Mouse (Mus musculus) right cerebral cortex, postnatal 14 days (tissue): ENCODE results near the gene Plac8.

Source experiments
- DNase-seq: peaks from one replicate; pipeline ENCODE4 v3.0.0; 2022

Gene Plac8

DNA sequence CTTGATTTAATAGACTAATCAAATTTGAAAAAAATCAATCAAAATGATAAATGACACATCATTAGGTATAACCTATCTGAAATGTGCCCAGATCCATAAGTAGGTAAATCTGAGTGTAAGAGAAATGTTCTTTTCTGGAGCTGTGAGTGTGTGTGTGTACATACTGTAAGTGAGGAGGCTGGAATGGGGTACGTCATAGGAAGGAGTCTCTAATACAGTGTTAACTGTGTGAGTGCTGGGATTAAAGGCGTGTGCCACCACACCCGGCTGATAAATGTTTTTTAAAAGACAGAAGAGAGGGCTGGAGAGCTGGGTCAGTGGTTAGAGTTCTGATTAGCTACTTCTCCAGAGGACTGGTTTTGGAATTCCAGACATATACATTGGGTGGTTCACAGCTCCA lies 46.4 kb downstream of the Plac8 start:
- no peak for DNase-seq

GRCm38 (mm10) chr5:100524921-100525320 lies 47.1 kb downstream of the Plac8 start:
- no peak for DNase-seq

DNA sequence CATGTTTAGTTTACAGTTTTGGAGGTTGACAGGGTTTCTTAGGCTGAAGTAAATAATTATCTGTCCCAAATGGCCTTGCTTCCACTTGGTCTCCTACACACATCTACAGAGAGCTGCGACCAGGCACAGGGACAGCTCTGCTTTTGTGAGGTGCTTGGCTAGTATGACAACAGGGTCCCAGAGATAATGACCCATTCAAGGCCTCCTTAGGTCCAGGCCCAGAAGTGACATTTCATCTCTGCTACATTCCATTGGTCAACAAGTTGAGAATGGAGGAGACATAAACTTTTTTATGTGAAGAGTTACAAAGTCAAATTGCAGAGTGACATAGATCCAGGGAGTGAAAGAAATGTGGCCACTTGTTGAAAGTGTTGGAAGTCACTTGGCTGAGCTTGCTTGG lies 48.7 kb downstream of the Plac8 start:
- DNase-seq: no peak

GRCm38 (mm10) chr5:100520223-100520622 lies 51.8 kb downstream of the Plac8 start:
- DNase-seq: no peak

DNA sequence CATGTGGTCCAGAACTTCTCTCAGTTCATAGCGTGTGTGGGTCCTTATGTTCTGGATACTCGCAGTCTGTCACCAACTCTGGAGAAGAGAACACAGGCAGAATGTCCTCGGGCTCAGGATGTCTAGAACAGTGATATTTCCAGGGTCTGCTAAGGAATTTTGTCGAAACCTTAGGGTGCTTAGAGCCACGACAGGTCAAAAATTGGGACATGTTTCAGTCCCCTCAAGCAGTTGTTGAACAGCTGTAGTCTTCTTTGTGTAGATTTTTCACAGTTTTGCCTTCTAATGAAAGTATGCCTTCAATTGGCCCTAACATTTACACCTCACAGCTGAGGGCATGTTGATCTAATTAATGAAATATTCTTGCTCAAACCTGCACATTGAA lies 53.0 kb downstream of the Plac8 start:
- no peak for DNase-seq

- peak; percentile 95 for DNase-seq
Observed at GRCm38 (mm10) chr5:100518049-100519026, 53.7 kb downstream of the Plac8 start, which contains the start of gene Cops4. TSS of gene Cops4 (plus strand) at chr5:100518309.

DNA sequence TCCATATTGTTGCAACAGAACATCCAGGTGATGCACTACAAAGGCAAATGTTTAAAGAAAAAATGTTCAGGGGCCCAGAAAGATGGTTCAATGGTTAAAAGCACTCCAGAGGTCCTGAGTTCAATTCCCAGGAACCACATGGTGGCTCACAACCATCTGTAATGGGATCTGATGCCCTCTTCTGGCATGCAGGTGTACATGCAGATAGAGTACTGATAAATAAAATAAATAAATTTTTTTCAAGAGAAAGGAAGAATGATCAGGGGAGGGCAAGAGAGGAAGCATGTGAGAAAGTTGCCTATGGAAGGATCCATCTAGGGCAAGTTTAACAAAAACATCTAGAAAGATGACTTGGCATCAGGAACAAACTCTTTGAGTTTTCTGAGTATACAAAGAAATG lies 59.5 kb downstream of the Plac8 start:
- no peak for DNase-seq

DNA sequence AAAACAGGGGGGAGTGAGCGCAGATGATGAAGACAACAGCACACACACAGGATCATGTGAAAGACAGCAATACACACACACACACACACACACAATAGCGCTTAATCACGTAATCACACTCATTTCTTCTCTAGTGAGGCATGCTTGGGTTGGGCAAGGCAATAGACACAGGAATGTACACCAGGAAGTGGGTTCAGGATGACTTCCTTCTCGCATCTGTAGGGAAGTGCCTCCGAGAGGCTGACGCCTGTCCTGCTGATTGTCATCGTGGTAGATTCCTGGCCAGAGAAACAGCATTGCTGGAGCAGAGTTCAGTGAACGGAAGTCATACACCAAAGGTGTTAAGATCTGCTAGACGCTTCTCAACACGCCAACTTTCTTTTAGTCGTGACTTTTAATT lies 62.8 kb downstream of the Plac8 start:
- no peak for DNase-seq
